Mouse (Mus musculus): ENCODE measurements at regions not wholly inside any gene's neighbourhood (a gene's known extent, or its start where the extent isn't known, plus 50 kb on each side); places are given as distances from the start of the nearest gene placed in this dataset.
"Not testable (repeated sequence)": the region's sequence is repeated elsewhere in the genome, so short reads cannot be mapped to it uniquely, and the experiment has no call there.

GRCm38 (mm10) chr4:21464456-21464855, 221.3 kb downstream of the Prdm13 start:
- DNase-seq (ENCODE audit: low read depth, low spot score) = no peak

DNA sequence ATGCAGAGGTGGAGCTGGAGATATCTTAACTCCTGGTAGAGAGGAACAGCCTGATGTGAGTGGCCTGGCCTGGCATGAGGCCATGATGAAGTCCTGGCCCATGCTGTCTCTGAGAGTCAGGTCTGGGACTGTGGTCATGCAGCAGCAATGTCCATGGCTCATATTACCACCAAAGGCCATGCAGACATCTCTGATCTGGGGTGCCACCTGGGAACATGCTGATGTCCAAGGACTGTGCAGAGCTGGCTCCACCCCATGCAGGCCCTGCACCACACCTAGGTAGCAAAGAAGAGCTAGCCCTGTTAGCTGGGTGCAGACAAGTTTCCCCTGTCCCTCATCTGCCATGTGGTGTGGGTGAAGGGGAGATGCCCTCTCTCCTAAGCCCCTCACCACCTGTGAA, 244.5 kb downstream of the Prdm13 start:
- DNase-seq (ENCODE audit: low read depth, low spot score) = no peak

DNA sequence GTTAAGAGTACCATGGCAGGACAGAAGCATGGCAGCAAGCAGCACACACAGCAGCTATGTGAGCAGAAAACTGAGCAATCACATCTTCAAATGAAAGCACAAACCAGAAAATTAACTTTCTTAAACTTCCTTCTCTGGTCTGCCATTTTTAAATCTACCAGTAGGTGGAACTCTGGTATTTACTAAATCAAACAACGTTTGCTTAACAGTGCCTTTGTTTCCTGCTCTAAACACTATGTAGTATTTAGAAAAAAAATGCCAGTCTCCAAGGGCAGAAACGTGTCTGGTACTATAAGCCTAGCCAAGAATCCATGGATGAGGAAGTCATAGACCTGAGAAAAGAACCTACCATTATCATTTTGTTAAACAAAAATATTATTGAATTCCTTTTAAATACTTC, 249.1 kb downstream of the Prdm13 start:
- DNase-seq (ENCODE audit: low read depth, low spot score) = no peak

GRCm38 (mm10) chr4:21407850-21408249, 277.9 kb downstream of the Prdm13 start:
- peak; percentile 23 for DNase-seq (ENCODE audit: low read depth, low spot score)

- no peak for DNase-seq (ENCODE audit: low read depth, low spot score)
Measured at GRCm38 (mm10) chr4:21369314-21369713, 316.4 kb downstream of the Prdm13 start.

GRCm38 (mm10) chr4:21368234-21369021, 317.3 kb downstream of the Prdm13 start:
- peak; percentile 43 for DNase-seq (ENCODE audit: low read depth, low spot score)

DNA sequence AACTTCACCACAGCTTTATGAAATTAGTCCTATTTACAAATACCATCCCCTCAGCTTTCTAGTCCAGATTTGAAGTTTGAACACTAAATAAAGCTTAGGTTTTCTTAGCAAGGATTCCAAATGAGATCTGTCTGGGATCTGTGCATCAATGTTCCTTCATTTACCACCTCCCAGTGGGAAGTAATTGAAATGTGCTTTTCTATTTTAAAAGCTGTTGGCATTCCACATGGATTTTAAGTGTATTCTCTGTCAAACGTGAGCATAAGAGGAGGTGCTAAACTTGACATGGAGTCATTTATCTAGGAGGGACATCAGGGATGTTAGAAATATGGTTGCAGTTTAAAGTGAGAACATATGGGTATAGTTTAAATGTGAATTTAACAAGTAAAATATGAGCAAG, 364.0 kb downstream of the Prdm13 start:
- no peak for DNase-seq (ENCODE audit: low read depth, low spot score)

- not testable (repeated sequence) for DNase-seq (ENCODE audit: low read depth, low spot score)
Measured at GRCm38 (mm10) chr4:21309239-21309638, 376.5 kb downstream of the Prdm13 start.

GRCm38 (mm10) chr4:21307476-21308011, 378.2 kb downstream of the Prdm13 start:
- DNase-seq (ENCODE audit: low read depth, low spot score) = no peak

DNA sequence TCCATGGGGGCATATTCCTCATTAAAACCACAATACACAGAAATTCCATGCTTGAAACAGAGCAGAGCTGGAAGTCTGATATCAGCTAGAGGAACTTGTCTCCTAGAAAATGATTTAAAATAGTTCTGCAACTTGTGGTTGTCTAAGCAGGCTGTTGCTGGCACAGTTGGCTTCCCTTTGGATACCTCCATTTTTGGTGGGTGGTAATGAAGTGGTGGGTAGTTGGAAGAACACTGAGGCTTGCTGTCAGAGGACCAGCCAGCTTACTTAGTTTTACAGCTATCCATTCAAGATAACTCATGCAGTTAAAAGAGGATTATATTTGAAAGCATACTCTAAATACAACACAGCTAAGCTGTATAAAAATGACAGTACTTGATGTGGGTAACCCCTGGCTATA, 385.6 kb downstream of the Prdm13 start:
- DNase-seq (ENCODE audit: low read depth, low spot score) = no peak

DNA sequence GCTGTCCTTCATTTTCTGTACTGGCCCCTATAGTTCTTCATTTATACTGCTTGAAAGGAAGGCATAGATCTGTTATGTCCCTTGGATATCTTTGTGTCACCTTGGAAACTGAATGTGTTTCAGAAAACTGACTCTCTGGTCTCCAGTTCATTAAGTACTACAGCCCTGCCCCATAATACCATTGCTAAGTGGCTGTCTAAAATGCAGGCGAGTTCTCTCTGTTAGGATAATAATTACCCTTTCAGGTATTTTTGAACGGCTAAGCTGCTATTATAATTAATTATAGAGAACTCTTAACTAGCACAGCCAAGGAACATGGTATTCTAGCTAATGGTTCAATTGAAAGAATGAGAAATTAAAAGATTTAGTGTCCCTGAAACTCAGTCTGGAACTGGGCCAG, 418.5 kb downstream of the Prdm13 start:
- peak; percentile 1 for DNase-seq (ENCODE audit: low read depth, low spot score)

GRCm38 (mm10) chr4:21266886-21267285, 418.9 kb downstream of the Prdm13 start:
- DNase-seq (ENCODE audit: low read depth, low spot score) = no peak

GRCm38 (mm10) chr4:21250396-21250795, 435.4 kb downstream of the Prdm13 start:
- DNase-seq (ENCODE audit: low read depth, low spot score) = no peak

DNA sequence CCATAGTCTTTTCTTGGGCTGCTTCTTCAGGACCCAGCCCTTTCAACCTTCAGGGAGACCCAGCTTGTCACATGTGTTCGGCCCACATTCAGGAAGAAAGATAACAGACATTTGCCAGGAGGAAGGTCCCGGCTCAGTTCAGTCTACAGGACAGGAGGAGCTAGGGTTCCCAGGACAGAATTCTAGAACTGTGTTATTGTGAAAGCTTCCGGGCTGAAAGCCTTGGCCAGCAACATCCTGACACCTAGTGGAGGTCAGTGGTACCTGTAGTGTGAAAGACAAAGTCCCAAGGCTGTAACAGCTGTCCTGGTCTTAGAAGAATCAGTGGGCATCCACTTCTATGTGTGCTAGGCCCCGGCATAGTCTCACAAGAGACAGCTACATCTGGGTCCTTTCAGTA, 463.1 kb downstream of the Prdm13 start:
- peak; percentile 71 for DNase-seq (ENCODE audit: low read depth, low spot score)

DNA sequence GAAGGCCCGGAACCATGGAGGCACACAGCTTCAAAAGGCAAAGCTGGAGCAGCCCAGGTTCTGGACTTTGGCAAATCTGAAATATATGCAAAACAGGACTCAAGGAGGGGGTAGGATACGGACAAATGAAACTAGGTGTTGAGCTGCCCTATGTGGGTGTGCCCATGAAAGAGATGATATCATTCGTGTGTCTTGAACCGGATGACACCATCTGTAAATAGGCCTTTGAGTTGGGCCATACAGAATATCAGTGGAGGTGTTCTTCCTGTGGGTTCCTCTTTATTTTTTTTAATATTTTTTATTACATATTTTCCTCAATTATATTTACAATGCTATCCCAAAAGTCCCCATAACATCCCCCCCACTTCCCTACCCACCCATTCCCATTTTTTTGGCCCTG, 478.1 kb downstream of the Prdm13 start:
- no peak for DNase-seq (ENCODE audit: low read depth, low spot score)

DNA sequence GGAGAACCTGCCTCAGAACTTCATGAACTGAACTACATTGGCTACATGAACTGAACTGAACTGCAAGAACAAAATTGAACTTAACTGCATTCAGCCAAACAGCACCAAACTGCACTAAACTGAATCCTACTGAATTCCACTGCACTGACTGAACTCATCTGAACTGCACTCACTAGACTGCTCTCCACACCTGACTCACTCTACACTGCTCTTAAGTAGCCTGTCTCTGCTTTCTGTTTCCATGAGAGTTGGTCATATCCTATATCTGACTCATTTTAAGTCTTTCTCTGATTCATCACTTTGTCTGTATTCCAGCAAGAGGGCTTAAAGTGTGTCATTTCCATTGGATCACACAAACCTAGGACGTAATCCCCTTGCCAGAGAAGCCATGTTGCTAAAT, 490.1 kb downstream of the Prdm13 start:
- no peak for DNase-seq (ENCODE audit: low read depth, low spot score)

- no peak for DNase-seq (ENCODE audit: low read depth, low spot score)
Measured at GRCm38 (mm10) chr4:21173789-21174188, 512.0 kb downstream of the Prdm13 start.

- DNase-seq (ENCODE audit: low read depth, low spot score) = peak; percentile 6
Measured at GRCm38 (mm10) chr4:21173019-21173418, 512.7 kb downstream of the Prdm13 start.

DNA sequence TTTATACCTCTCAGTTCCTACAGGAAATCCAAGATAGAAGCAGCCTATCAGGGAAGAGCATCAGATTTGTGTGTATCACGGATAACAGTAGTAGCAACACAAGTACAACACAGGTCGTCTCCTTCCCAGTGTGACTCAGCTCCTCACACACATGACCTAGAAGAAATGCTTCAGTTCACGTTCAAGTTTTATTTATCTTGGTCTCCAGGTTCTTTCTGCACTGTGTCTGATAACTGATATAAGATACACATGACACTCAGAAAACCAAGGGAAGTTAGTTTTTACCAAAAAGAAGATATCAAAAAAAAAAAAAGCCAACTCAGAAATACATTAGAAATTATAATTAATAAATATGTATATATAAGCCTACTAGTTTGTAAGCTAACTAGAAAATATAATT, 515.0 kb downstream of the Prdm13 start:
- no peak for DNase-seq (ENCODE audit: low read depth, low spot score)

DNA sequence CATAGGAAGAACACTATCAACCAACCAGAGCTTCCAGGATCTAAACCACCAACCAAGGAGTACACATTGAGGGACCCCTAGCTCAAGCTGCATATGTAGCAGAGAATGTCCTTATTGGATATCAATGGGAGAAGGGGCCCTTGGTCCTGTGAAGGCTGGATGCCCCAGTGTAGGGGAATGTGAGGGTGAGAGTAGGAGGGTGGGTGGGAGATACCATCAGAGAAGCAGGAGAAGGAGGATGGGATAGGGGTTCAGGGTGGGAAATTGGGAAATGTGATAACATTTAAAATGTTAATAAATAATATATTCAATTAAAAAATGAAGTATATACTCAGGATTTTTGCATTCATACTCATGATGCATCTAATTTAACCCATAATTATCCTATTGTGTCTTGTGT, 523.6 kb downstream of the Prdm13 start:
- no peak for DNase-seq (ENCODE audit: low read depth, low spot score)

GRCm38 (mm10) chr4:21125892-21126291, 559.9 kb downstream of the Prdm13 start:
- no peak for DNase-seq (ENCODE audit: low read depth, low spot score)

GRCm38 (mm10) chr4:21095741-21096140, 590.0 kb downstream of the Prdm13 start:
- peak; percentile 6 for DNase-seq (ENCODE audit: low read depth, low spot score)

- DNase-seq (ENCODE audit: low read depth, low spot score) = no peak
Measured at GRCm38 (mm10) chr4:21070198-21070785, 615.5 kb downstream of the Prdm13 start.
